Mouse (Mus musculus): ENCODE measurements around the gene Srsf10.

The Srsf10 gene

DNA sequence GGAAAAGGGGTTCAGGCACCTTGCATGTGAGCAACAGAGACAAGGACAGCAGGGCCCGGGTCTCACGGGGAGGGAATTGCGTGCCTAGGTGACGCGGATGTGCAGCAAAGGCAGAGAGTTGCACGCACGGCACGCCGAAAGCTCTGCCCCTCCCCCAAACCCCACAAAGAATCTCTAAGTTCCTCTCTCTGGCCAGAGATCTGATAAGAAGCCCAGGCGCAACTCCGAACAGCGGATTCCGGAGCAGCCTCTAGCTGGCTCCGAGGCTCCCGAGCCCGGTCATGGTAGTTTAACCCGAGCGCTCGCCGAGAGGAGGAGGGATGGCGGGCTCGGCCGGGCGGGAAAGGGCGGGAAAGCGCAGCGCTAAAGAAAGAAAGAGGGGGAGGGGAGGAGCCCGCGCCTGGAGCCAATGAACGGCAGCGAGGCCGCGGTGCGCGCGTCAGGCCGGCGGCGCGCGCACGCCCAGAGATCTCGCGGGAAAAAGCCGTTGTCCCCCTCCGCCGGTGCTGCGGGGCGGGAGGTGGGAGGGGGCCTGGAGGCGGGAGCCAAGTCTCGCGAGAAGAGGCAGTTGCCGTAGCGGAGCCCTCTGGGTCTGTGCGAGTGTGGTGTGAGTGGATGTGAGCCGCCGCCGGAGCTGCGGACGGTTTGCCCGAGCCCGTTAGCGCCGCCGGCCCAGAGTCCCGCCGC is at the start of gene Srsf10:
Gene Srsf10 (plus strand): TSS at position 212 of the 687 bp plus-strand sequence.
- peak; percentile 84 to 98 for DNase-seq (ENCODE audit: low spot score in 2 of 2)

DNA sequence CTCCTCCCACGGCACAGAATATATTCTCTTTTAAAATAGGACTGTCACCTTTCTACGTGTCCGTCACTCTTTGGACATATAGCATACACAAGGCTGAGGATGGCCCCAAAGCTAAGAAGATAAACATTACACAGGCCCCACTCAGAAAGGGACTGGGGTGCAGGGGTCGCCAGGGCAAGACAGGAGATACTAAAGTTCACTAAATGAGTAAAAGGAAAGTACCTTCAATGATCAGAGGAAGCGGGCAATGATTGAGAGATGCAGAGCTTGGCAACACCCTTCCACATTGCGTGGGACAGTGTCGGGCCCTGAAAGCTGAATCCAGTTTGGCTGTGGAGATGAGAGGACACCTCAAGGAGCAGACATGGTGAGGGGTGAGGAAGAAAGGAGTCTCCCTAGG is 40.7 kb upstream of the Srsf10 start:
- DNase-seq (ENCODE audit: low spot score in 2 of 2): no peak

DNA sequence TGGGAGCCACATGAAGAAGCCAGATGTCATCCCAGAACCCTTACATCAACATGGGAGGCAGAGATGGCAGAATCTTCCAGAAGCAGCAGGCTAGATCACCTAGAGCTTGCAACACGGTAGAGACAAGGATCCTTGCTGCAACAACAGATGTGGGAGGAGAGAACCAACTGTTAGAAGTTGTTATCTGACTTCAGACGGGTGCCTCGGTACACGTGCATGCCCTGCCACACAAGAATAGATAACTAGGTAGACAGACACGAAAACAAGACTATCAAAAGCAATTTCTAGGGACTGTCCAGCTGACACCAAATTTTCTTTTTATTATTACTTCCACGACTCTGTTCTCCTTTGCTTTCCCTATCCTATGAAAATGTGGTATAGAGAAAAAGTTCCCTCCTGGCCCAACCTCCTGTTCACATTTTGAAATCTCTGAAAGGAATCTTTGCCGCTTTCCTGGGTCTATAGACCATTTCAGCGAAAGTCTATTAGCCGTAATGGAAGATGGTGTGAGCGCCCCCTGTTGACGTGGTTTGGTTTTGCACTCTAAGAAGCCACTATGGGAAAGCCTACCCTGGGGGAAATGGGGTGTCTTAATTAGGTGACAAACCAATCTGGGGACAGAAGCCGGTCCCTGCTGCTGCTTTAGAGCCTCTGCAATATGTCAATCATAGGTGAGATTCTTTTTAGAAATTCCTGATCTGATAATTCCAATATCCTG is 38.5 kb upstream of the Srsf10 start:
- DNase-seq (ENCODE audit: low spot score in 2 of 2): peak in 1 of 2 experiments; percentile 40

DNA sequence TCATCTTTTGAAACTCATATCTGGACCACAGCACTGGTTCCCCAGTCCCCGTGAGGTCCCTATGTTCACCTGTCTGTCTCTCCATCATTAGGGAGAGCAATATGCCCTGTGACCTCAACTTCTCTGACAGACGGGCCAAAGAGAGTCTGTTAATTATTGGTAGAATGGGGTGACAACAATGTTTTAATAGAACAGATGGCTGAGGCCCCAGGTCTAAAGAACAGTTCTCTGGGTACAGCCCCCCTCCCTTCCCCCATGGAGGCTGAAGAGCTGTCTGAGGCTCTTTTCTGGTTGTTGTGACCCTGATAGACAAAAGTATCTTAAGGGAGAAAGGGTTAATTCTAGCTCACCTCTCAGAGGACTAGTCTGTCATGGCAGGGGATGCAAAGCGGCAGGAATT is 37.2 kb upstream of the Srsf10 start:
- no peak for DNase-seq (ENCODE audit: low spot score in 2 of 2)

DNA sequence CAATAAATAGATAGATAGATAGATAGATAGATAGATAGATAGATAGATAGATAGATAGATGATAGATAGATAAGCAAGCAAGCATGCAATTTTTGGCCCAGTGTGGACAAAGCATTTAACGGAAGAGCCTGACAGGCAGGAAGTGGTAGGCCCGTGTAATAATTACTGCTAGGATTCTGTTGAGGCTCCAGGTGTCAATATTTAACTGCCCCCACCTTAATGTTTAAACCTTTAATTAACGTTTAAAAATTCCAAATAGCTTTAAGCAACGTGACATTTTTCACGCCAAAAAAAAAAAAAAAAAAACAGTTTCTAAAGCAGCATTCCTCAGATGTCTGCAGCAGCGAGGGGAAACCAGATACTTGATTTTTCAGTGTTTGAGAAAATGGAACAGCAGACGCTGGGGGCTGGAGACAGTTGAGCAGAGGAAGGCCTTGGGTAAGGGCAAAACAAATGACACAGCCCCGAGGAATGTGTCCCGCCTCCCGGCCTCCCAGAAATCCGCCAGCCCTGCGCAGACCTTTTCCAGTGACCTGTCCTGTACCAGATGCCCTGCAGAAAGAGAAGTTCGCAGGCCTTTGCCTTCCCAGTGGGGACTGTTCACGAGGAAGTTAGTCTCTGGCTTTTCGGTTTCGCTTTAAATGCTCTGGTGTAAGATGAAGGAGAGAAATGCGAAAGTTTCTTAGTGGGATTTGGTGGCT is 35.6 kb upstream of the Srsf10 start:
- DNase-seq (ENCODE audit: low spot score in 2 of 2): no peak

DNA sequence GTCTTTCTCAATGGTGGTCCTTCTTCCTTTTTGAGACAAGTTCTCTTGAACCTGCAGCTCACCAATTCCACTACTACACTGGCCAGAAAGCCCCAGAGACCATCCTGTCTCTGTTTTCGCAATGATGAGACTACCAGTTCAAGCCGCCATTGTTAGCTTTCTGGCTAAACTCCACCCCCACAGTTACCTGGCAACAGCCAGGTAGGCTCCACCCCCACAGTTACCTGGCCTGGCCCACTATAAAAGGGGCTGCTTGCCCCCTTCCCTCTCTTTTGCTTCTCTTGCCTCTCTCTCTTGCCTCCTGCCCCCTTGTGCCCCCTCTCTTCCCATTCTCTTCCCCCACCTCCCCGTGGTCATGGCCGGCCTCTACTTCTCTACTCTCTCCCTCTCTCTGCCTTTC is 33.8 kb upstream of the Srsf10 start:
- DNase-seq (ENCODE audit: low spot score in 2 of 2): no peak

DNA sequence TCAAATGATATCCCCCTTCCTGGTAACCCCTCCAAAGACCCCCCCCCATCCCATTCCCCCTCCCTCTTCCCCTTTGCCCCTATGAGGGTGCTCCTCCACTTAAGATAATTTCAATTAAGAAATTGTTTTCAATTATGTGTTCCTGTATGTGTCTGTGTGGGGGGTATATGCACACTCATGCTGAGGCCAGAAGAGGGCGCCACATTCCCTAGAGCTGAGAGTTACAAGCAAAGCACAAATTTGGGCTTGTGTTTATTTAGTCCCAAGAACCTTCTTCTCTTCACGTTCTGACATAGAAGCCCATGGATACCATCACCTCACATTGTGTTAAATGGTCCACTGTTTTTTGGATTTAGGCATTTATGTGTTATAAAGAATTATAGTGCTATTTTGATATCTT is 32.2 kb upstream of the Srsf10 start:
- DNase-seq (ENCODE audit: low spot score in 2 of 2): peak in 1 of 2 experiments; percentile 52

DNA sequence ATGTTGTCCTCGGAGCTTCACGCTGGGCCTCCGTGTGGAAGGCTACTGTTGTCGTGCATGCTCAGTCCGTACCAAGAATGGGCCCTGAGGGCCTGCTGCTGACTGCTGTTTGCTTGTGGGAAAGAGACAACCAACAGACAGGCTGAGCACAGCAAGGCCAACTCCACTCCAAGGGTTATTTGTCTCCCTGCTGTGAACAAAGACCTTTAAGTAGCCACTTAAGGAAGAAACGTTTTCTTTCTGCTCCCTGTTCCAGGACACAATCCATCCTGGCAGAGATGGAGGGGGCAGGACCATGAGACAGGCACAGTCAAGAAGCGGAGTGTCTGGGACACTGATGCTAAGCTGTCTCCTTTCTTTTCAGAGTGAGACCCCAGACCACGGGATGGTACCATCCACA is 31.3 kb upstream of the Srsf10 start:
- DNase-seq (ENCODE audit: low spot score in 2 of 2): no peak

DNA sequence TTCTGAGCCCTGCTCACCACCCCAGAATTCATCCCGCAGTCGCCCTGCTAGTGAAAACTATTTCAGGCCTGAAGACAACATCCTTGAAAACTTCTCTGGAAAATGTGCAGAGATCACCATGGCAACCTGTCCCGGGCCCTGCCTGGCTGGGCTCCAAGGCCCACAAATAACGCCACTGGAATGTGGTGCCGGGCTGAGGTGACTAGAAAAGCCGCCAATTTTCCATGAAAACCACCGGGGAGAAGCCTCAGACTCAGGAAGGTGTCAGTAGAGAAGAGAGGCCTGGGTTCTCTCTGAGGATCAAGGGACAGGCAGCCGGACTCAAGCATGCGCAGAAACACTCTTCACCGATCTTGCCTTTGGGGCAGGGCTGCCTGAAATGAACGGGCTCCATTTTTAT is 27.1 kb upstream of the Srsf10 start:
- DNase-seq (ENCODE audit: low spot score in 2 of 2): peak in 1 of 2 experiments; percentile 27

DNA sequence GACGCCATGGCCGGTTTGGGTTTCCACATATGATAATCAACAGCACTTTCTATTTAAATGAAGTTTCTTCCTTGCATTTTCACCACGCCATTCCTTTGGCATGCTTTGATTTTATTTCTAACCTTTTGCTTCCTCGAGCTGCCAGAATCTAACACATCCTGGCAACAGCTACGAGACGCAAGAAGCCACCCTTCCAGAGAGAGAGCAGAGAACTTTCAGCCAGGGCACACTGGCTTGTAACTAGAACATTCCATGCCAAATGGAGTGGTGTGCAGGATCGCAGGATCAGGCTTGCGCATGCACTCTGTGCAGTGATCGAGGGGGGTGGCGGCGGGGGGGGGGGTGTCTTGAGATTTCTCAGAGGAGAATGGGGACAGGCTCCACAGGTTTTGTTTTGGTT is 23.5 kb upstream of the Srsf10 start:
- DNase-seq (ENCODE audit: low spot score in 2 of 2): no peak

DNA sequence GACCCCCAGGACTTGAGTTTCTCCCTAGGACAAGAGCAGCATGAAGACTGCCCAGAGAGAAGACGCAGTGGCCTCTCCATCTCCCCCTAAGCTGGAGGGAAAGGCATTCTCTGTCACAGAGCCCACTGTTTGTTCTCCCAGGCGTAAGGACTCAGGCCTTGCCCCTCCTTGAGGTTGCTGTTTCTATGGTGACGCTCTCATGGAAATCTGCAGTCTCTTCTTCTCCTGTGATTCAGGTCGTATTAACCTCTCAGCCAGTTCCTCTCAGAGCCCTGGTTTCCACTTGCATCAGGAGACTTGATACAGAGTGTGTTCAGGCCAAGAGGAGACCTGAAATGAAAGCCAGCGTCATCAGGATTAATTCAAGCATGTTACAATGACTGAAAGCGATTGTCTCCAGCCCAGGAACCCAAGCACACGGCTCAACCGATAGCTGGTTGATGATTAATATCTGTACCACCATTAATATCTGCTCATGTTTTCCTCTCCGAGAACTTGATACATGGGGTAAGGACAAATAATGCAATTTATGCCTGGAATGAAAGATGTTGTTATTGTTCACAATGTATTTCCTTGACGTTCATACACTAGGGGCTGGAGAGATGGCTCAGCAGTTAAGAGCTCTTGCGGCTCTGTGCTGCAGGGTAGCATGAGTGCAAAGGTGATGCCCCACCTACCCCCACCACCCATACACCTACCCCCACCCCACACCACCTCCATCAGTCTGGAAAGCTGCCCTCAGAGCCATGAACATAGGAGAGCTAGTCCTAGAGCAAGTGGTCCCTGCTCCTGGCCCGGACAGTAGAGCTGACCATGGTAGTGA is 22.0 kb upstream of the Srsf10 start:
- peak in 1 of 2 experiments; percentile 30 for DNase-seq (ENCODE audit: low spot score in 2 of 2)

DNA sequence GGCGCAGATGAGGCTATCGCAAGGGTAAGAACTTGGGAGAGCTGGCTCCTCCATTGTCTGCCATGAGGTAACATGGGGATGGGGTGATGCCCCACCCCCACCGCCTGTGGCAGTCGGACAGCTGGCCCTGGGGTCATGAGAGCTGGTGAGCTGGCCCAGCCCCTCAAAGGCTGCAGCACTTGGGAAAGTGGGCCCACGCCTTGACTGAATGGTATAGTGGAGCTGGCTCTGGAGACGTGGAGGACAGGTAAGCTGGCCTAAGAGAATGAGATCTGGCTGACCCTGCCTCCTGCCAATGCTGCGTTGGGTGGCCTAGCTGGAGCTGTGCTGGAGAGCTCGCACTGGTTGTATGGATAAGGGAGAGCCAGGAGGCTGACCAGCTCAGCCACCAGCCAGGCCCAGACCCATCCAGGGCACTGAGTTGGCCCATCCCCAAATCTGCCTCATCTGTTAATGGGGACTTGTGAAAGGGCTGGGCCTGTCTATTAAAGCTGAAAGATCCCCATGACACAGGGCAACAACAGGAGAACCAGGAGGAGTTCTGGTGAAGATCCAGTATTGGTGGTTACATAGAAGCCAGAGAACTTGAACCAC is 21.3 kb upstream of the Srsf10 start:
- no peak for DNase-seq (ENCODE audit: low spot score in 2 of 2)

DNA sequence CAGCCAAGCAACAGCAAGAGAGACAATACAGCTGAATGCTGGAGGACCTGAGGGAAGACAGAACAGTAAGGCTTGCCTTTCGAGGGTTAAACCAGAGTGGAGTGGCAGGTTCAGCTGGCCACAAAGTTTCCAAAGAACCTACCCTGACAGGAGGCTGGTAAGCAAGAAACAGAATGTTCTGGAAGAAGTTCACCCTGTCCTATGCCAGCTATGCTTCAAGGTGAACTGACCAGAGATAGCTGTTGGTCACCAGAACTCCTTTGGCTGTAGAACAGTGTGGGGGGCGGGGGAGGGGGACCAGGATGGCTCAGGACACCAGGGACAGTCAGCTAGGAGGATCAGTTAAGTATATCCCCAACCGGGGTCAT is 16.6 kb upstream of the Srsf10 start:
- DNase-seq (ENCODE audit: low spot score in 2 of 2): no peak

DNA sequence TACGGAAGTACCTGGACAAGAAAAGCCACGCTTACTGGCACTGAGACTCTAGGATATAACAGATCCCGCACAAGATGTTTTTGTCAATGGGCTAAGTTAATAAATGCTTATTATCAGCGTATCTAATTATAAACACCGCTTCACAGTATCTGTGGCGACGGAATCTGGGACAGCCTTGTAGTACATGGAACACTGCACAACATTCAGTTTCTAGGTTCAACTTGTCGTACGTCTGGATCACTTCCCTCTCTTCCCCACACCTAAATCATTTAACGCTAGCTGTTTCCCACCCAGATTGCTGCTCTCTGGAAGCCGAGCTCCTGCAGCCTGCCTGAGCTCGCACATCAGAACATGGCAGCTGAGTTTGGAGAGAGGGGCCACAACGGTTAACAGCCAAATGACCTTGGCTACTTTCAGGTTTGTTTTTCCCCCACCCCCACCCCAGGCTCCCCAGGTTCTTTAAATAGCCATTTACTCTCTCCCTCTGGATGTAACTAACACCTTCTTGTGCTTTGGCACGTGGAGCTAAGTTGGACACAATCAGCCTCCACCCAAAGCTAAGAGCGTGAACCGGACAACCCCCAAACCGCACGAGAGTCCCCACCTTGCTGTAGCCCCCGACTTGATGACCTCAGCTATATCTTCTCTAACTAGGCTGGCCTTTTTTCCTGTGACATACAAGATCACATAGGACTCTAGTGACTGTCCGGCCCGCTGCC is 16.1 kb upstream of the Srsf10 start:
- no peak for DNase-seq (ENCODE audit: low spot score in 2 of 2)

DNA sequence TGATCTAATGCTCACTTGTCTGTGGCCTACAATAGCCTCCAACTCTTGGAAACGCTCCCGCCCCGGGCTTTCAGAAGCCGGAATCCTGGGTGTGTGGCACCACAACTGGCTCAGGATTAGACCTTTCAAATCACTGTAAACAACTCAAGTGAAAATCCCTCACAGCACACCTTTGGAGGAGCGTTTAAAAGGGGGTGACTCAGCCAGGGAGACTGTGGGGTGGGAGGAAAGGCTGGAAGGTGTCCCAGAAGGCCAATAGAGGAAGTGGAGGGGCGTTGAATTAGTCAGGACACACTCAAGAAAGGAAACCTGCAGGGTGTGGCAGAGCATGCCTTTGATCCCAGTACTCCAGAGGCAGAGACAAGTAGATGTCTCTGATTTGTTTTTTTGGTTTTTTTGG is 11.1 kb upstream of the Srsf10 start:
- DNase-seq (ENCODE audit: low spot score in 2 of 2): no peak

DNA sequence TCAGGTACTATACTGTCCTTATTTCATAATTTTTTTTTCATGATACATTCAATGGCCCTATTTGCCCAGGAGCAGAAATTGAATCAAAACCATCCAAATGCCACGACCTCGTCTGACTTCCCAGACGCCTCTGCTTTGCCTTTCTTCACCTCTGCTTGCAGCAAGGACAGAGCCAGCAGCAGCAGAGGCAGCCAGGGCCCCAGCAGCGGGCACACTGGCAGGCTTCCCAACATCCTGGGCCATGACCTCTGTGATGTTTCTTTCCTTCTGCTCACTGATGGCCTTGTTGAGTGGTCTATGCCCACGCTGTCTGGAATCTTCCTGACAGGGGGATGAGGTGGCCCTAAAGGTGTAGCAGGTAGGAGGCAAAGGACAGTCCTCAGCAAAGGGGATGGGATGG is 8.0 kb upstream of the Srsf10 start:
- no peak for DNase-seq (ENCODE audit: low spot score in 2 of 2)

DNA sequence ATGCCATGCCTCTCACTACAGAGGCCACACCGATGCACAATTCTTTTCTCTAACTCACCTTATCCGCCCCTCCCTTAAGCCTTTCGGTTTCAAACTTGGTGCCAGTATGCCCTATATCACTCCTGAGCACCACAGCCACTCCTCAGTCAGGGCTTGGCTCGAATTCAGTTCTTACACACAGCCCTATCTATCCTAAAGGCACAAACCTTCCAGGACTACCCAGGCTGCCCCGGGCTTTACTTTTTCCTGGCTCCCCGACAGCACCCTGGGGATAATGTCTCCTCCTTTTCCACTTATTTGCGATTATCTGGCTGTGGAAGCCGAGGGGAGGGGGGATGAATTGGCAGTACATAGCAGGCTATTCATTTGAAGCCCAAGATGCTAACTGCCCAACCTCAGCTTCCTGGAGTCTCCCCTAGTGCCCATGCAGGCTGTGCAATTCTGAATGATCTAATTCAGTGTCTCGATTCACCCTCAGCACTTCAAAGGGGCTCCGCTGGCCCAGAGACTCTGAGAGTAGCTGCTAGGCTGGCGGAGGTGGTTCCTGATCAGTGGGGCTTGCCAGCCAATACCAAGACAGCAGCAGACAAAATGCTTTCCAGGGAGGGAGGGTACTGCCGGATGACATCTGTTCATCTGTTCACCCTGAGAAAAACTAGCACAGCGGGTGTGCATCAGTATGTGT is 5.0 kb upstream of the Srsf10 start:
- DNase-seq (ENCODE audit: low spot score in 2 of 2): peak in 1 of 2 experiments; percentile 61

DNA sequence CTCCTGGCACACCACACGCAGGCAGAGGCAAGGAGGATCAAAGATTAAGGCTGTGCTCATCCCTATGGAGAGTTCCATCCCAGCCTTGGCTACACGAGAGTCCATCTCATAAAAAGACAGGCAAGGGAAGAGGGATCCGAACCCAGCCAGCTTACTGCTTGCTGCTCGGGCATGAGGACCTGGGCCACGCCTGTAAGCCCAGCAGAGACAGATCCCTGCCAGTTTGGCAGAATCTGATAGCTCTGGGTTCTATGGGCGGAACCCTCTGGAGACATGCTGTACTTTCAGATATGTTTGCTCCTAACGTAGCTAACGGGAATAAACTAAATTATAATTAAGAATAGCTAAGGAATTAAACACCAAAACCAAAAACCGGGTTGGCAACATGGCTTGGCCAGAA is 3.6 kb upstream of the Srsf10 start:
- no peak for DNase-seq (ENCODE audit: low spot score in 2 of 2)

DNA sequence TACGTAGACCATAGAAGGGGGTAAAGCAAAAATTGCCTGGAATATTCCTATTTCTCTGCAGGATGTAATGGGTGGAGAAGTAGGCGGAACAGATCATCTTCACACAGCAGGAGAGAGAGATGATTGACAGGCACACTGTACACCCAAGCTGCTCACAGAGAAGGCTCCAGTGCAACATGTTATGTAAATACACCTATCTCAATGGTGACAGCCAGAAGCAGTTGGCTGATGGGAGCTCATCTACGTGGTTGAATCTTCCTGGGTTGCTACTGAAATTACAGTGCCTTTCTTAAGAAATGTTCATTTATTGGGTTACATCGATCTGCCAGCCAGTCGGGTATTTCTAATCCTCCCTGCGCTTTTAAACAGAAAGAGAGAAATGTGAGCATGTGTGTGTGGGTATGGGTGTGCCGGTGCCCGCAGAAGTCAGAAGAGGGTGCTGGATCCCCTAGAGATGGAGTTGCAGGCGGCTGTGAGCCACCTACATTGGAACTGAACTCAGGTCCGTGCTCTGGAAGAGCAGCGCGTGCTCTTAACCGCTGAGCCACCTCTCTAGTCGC is 1.5 kb upstream of the Srsf10 start:
- DNase-seq (ENCODE audit: low spot score in 2 of 2): no peak

DNA sequence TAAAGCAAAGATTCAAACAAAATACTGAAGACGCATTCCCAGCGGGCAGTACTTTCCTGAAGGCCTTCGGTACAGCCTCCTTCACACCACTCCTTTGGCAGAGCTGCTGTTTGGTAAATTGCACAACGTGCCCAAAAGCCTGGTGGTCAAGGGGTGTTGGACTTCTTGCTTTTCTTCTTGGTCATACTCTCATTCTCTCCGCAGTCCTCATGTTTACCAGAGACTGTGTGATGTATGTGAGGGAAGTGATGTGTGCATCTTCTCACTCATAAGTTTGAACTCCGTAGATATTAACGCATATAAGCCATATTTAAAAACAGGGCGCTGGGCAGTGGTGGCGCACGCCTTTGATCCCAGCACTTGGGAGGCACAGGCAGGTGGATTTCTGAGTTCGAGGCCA is 917 bp upstream of the Srsf10 start:
- DNase-seq (ENCODE audit: low spot score in 2 of 2): no peak

Measured in cerebellum, postnatal 4 days (tissue).